Mouse (Mus musculus) T-helper 2 cell (primary cell): ENCODE data around the gene Ergic1.

ENCODE experiments used
- in situ Hi-C: fragments of 300-600 bp; cut with MboI, MseI; formaldehyde crosslinking; loops from one replicate; pipeline ENCODE4 v1.15.1; 2025; ENCODE audit warnings: high pct_unique_total_duplicates

The Ergic1 gene

GRCm38 (mm10) chr17:26574701-26575100 is 13.4 kb downstream of the Ergic1 start:
- in situ Hi-C loops = loop anchor here (5.0 kb wide), 1 partner anchor 48 kb away; no protein-coding TSS in a partner anchor

GRCm38 (mm10) chr17:26575786-26576690 is 14.7 kb downstream of the Ergic1 start:
- in situ Hi-C loops = loop anchor here (5.0 kb wide), 1 partner anchor 46 kb away; no protein-coding TSS in a partner anchor

GRCm38 (mm10) chr17:26576833-26577232 is 15.5 kb downstream of the Ergic1 start:
- in situ Hi-C loops = loop anchor here (5.0 kb wide), 1 partner anchor 45 kb away; no protein-coding TSS in a partner anchor

- in situ Hi-C loops = loop anchor here (5.0 kb wide), 1 partner anchor 45 kb away; no protein-coding TSS in a partner anchor
These were observed 16.0 kb downstream of the Ergic1 start for GRCm38 (mm10) chr17:26577309-26577708.

- in situ Hi-C loops = loop anchor here (5.0 kb wide), 1 partner anchor 44 kb away; no protein-coding TSS in a partner anchor
These were observed 16.9 kb downstream of the Ergic1 start for GRCm38 (mm10) chr17:26578162-26578561.

- in situ Hi-C loops = loop anchor here (5.0 kb wide), 1 partner anchor 44 kb away; no protein-coding TSS in a partner anchor
These were observed 17.5 kb downstream of the Ergic1 start for GRCm38 (mm10) chr17:26578771-26579170.

GRCm38 (mm10) chr17:26579396-26579795 is 18.1 kb downstream of the Ergic1 start:
- in situ Hi-C loops = loop anchor here (5.0 kb wide), 1 partner anchor 43 kb away; no protein-coding TSS in a partner anchor

GRCm38 (mm10) chr17:26580873-26581401 is 19.6 kb downstream of the Ergic1 start:
- in situ Hi-C loops = no loop called here

- in situ Hi-C loops = no loop called here
These were observed 21.0 kb downstream of the Ergic1 start for GRCm38 (mm10) chr17:26582297-26582696.

GRCm38 (mm10) chr17:26583056-26583455 is 21.8 kb downstream of the Ergic1 start:
- in situ Hi-C loops = no loop called here

GRCm38 (mm10) chr17:26583606-26584005 is 22.3 kb downstream of the Ergic1 start:
- in situ Hi-C loops = no loop called here

GRCm38 (mm10) chr17:26584063-26584462 is 22.8 kb downstream of the Ergic1 start:
- in situ Hi-C loops = no loop called here

- in situ Hi-C loops = no loop called here
These were observed 23.4 kb downstream of the Ergic1 start for GRCm38 (mm10) chr17:26584558-26585136.

GRCm38 (mm10) chr17:26587961-26588487 is 26.7 kb downstream of the Ergic1 start:
- in situ Hi-C loops = no loop called here

GRCm38 (mm10) chr17:26592510-26592909 is 31.2 kb downstream of the Ergic1 start:
- in situ Hi-C loops = no loop called here

- in situ Hi-C loops = no loop called here
These were observed 31.9 kb downstream of the Ergic1 start for GRCm38 (mm10) chr17:26593199-26593598.

- in situ Hi-C loops = no loop called here
These were observed 32.9 kb downstream of the Ergic1 start for GRCm38 (mm10) chr17:26594171-26594570.

- in situ Hi-C loops = no loop called here
These were observed 33.7 kb downstream of the Ergic1 start for GRCm38 (mm10) chr17:26594958-26595357.

GRCm38 (mm10) chr17:26595448-26596167 is 34.3 kb downstream of the Ergic1 start:
- in situ Hi-C loops = no loop called here

GRCm38 (mm10) chr17:26596168-26596658 is 34.9 kb downstream of the Ergic1 start:
- in situ Hi-C loops = no loop called here
